Mouse (Mus musculus): ENCODE results near the gene Gbp8. TPM values are rescaled to one million over a fixed set of nuclear protein-coding genes. Genes with fewer than 3 reads are reported as not detected.
A peak's percentile ranks its signal among the peaks of the same experiment; 100 is the strongest.
"Not testable (repeated sequence)": the region's sequence is repeated elsewhere in the genome, so short reads cannot be mapped to it uniquely, and the experiment has no call there.

Gbp8 gene
- not detected for total RNA-seq (2021)

DNA sequence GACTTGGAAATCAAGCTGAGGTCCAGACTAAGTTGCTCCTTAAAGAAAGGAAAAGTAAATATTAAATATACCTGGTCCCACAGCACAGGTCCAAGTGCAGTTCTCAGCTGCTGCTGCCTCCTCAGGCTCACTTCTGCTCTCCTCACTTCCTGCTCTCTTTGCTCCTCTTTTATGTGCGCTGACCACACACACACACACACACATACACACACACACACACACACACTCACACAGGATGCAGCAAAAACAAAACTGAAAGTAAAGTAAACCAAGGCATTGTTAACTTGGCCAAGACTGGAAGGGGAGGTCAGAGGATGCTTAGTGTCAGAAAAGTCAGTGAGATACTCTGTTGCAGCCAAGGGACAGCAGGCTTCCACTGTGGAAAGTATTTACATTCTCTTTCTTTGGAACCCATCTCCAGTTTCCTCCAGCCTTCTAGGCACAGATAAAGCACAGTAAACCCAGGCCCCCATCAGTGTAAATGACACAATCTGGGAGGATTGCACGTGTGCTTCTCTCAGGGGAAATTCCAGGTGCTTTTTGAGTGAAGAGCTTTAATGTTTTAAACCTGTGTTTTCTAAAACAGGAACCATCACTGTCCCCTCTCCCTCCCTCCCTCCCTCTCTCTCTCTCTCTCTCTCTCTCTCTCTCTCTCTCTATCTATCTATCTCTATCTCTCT, at the start of gene Gbp8, which contains the start of the genes Gbp9 and Gbp4:
Gene Gbp8, minus strand, starts transcription at position 132 of the 680 bp plus-strand sequence.
Gene Gbp9, minus strand, starts transcription at position 131 of the 680 bp plus-strand sequence.
Gene Gbp4, minus strand, starts transcription at position 178 of the 680 bp plus-strand sequence.
- DNase-seq: not testable (repeated sequence)

- no peak for DNase-seq
Observed at GRCm38 (mm10) chr5:105181446-105181845, 42.1 kb upstream of the Gbp8 start.

GRCm38 (mm10) chr5:105156582-105156981, 17.2 kb upstream of the Gbp8 start:
- no peak for DNase-seq

GRCm38 (mm10) chr5:105154049-105154448, 14.7 kb upstream of the Gbp8 start:
- DNase-seq: no peak

GRCm38 (mm10) chr5:105148062-105148461, 8.7 kb upstream of the Gbp8 start:
- not testable (repeated sequence) for DNase-seq

- no peak for DNase-seq
Observed at GRCm38 (mm10) chr5:105146447-105146846, 7.1 kb upstream of the Gbp8 start.

GRCm38 (mm10) chr5:105145731-105146130, 6.4 kb upstream of the Gbp8 start:
- DNase-seq: not testable (repeated sequence)

DNA sequence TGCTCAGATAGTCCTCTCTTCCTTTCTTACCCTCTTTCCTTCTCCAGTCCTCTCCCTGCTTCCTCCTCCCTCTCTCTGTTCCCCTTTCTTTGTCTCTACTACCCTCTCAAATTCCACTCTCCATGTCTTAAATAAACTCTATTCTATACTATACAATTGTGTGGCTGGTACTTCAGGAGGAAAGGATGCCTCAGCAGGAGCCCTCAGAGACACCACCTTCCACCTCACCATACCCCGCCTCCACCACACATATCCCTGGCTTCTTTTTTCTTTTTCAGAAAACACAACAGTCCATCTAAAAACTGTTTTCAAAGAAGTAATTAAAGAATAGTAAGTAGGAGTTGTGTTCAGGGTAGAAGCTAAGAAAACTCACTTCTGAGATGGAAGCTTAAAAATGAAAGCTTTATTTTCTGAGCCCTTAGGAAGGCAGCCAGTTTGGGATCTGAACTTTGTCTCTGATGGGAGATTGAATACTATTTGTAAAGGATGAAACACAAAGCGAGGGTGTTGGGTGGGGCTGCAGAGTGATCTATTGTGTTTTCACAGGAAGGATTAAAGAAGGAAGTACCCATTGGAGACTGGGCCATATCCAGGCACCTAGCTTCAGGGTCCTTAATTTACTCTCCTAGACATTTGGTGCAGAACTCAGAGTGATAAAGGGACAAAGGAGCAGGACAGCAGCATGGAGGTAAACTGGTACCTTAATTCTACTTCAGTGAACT, 910 bp upstream of the Gbp8 start:
- not testable (repeated sequence) for DNase-seq

DNA sequence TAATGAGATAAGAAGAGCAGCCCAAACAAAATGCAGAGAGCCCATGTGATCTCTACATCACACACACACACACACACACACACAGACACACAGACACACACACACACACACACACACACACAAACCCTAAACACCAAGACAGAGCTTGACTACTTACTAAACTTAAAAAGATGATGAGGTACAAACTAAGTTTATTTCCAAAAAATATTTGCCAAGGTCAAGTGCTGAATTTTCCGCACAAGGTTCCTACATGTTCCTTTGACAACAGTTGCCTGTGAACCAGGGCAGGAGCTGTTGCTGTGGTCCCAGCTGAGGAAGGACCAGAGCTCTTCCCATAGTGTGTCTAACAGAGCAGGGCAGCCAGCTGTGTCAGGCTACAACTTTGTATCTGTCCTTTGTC, 434 bp downstream of the Gbp8 start:
- no peak for DNase-seq

GRCm38 (mm10) chr5:105136706-105137304, 2.5 kb downstream of the Gbp8 start:
- DNase-seq: not testable (repeated sequence)

- DNase-seq: peak; percentile 11 to 15
Observed at GRCm38 (mm10) chr5:105121731-105122130, 17.6 kb downstream of the Gbp8 start.

DNA sequence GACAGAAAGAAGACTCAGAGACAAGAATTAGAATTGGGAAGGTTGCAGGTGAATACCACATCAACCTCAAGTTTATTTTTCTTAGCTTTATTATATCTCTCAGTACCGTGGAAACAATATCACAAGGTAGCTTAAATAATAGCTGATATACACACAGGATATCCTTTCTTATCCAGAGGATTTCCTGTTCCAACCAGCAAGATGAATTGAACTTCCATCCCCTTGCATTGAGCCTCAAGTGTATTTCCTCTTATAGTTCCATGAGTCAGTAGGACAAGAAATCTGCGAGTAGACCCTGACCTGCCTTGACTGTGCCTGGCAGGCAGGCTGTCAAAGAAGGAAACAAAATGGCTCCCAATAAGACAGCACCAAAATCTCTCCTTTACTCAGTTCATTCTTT, 23.6 kb downstream of the Gbp8 start:
- no peak for DNase-seq

GRCm38 (mm10) chr5:105114696-105115095, 24.6 kb downstream of the Gbp8 start:
- DNase-seq: no peak

GRCm38 (mm10) chr5:105113656-105114055, 25.7 kb downstream of the Gbp8 start:
- DNase-seq: no peak

- DNase-seq: peak in 1 of 2 experiments; percentile 3
Observed at GRCm38 (mm10) chr5:105110271-105110852, 29.0 kb downstream of the Gbp8 start.

DNA sequence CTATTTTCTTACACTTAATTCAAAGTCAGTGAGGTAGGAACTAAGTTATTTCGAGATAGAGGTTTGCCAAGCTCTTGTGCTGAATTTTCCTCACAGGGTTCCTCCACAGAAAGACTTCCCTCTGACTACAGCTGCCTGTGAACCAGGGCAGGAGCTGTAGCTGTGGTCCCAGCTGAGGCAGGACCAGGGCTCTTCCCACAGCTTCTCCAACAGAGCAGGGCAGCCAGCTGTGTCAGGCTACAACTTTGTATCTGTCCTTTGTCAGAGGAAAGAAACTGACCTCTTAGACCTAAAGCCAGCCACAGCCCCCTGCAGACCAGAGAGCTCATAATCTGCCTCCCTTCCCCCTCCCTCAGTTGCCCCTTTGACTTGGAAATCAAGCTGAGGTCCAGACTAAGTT, 29.6 kb downstream of the Gbp8 start:
- not testable (repeated sequence) for DNase-seq

- DNase-seq: not testable (repeated sequence)
Observed at GRCm38 (mm10) chr5:105105689-105106088, 33.7 kb downstream of the Gbp8 start.

DNA sequence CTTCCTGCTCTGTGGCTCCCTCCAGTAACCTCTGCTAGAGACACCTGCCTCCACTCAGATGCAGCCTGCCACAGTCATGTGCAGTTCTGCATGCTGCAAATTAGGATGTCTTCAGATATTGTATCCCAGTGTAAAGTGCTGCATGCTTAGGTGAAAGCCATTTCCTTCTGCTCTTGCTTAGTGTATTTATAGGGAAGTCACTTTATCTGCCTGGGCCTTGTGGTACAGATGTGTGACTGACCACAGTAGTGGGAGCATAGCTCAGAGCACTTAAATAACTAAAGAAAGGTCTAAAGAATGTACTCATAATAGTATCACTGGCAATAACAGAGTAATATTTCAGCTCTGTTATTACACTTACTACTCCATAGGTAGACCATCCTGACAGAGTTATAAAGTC, 57.4 kb downstream of the Gbp8 start:
- DNase-seq: no peak

GRCm38 (mm10) chr5:105068356-105068755, 71.0 kb downstream of the Gbp8 start:
- not testable (repeated sequence) for DNase-seq

DNA sequence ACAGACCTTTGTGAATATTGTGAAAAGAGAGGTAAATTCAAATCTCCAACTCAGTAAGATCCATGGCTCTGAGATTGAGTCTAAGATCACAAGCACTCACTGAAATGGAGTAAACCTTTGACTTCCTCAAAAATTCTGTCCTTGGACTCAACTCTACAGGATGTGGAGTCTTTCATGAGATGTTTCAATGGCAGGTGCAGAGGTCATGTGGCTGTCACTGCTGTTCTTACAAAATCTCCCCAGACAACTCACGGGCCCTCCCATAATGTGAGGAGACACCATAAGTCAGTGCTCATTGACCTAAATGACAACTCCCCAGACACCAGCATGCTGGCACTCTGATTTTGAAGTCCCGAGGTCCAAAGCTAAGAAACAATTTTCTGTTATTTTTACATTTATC, 74.9 kb downstream of the Gbp8 start:
- DNase-seq: not testable (repeated sequence)

- DNase-seq: no peak
Observed at GRCm38 (mm10) chr5:105063321-105063720, 76.0 kb downstream of the Gbp8 start.

GRCm38 (mm10) chr5:105062403-105062802, 76.9 kb downstream of the Gbp8 start:
- DNase-seq: not testable (repeated sequence)

DNA sequence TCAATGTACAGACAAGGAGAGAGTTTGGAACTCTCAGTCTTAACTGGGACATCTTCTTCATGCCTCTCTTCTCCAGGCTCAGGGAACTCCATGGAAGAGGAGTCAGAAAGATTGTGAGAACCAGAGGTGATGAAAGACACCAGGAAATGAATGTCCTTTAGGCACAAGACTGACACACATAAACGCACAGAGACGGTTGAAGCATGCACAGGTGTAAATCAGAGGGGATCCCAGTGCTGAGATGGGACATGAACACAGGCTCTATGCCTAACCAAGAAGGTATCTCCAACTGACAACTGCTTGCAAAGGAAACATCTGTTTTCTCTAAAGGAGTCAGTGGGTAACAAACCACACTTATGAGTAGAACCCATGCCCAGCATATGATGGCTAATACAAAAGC, 79.1 kb downstream of the Gbp8 start:
- DNase-seq: no peak
